Mouse (Mus musculus): Measurements from ENCODE around the gene Mcu.

GRCm38 (mm10) chr10:59541466-59541865 lies 75.0 kb downstream of the Mcu start:
- TF ChIP-seq POLR2A (IDR thresholded peaks at IDR 0.05; ENCODE audit: low read depth, low read length) (no peak), TCF12 (IDR thresholded peaks at IDR 0.05; ENCODE audit: low read depth, low read length) (no peak), MAZ (IDR thresholded peaks at IDR 0.05; ENCODE audit: low read depth, low read length) (no peak), ZC3H11A (IDR thresholded peaks at IDR 0.05; ENCODE audit: low read depth, low read length) (no peak)
